Mouse (Mus musculus): Measurements from ENCODE around the gene Camk2n1. TPM values are rescaled to one million over a fixed set of nuclear protein-coding genes. Genes with fewer than 3 reads are reported as not detected.
"Not testable (repeated sequence)": the region's sequence is repeated elsewhere in the genome, so short reads cannot be mapped to it uniquely, and the experiment has no call there.

Gene Camk2n1
- polyA plus RNA-seq, 1 experiment from 2014 or later = 2.9 TPM

DNA sequence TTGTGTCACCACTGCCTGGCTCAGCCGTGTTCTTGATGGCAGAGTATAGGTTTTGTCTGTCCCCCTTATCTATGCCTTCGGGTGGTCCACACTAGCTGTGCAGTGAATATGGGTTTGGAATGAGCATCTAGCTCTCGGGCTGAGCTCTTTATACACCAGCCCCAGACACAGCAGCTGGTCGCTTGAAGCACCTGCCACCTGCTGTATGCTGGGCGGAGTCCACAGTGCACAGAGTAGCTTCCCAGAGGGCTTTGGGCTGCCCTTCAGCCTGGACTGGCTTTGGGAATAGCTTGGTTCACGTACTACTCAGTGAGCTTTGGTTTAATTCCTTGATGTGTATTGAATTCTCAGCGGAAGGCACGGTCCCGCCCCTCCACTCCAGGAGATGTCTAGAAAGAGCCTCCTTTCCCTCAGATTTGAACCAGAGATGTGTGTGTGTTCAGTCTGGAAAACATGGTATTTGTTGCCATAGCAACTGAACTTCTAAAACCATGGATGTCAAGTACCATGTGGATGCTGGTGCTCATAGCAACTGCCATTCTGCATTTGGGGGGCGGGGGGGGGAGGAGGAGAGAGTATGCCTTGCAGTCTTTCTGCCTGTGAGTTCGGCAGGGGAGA, 35.7 kb upstream of the Camk2n1 start:
- H3K27me3 ChIP-seq (ENCODE audit: control insufficient read depth, insufficient read depth, low read depth, low read length) = peaks cover 7% of the 10 kb centered on the region
- H3K4me1 ChIP-seq (replicated peaks; ENCODE audit: control insufficient read depth, insufficient read depth, low read length) = 0 out of 2 replicates have a peak, but pooled peaks cover 4% of the 10 kb centered on the region
- ATAC-seq (ENCODE audit: low read depth) = no peak
- no peak overlapping the region for H3K4me3 ChIP-seq (ENCODE audit: low read length)
- no peaks in the 10 kb centered on the region for H3K9me3 ChIP-seq (ENCODE audit: control insufficient read depth, low read length)
- WGBS = 39% methylated on average over 11 of the region's 11 CpGs
- no peaks in the 10 kb centered on the region for H3K36me3 ChIP-seq (ENCODE audit: control insufficient read depth, insufficient read depth, low read length)
- H3K27ac ChIP-seq (ENCODE audit: low read length) = no peak overlapping the region
- no peak overlapping the region for H3K9ac ChIP-seq (ENCODE audit: low read length)
- H3K4me2 ChIP-seq (ENCODE audit: low read depth, low read length) = no peak overlapping the region

DNA sequence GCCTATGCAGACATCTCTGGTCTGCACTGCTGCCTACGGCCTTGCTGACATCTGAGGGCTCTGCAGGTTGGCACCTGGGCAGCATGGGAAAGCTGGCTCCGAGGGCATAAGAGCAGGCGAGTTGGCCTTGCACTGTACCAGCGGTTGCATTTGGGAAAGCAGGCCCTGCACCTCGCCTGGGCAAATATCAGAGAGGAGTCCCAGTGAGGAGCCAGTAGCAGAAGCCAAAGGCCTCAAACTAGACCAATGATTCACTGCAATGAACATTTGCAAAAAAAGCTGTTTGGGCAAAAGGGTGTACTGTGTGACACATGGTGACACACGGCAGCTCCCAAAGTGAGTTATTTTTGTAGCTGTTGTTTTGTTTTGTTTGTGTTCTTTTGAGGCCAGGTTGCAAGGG, 29.1 kb upstream of the Camk2n1 start:
- Histone ChIP-seq H3K27ac (ENCODE audit: low read length) (no peak overlapping the region), H3K4me2 (ENCODE audit: low read depth, low read length) (no peak overlapping the region), H3K4me1 (replicated peaks; ENCODE audit: control insufficient read depth, insufficient read depth, low read length) (no peaks in the 10 kb centered on the region), H3K27me3 (ENCODE audit: control insufficient read depth, insufficient read depth, low read depth, low read length) (no peaks in the 10 kb centered on the region), H3K36me3 (ENCODE audit: control insufficient read depth, insufficient read depth, low read length) (no peaks in the 10 kb centered on the region), H3K4me3 (ENCODE audit: low read length) (no peak overlapping the region), H3K9ac (ENCODE audit: low read length) (no peak overlapping the region), H3K9me3 (ENCODE audit: control insufficient read depth, low read length) (no peaks in the 10 kb centered on the region)
- 81% methylated on average over 6 of the region's 6 CpGs for WGBS
- no peak for ATAC-seq (ENCODE audit: low read depth)

DNA sequence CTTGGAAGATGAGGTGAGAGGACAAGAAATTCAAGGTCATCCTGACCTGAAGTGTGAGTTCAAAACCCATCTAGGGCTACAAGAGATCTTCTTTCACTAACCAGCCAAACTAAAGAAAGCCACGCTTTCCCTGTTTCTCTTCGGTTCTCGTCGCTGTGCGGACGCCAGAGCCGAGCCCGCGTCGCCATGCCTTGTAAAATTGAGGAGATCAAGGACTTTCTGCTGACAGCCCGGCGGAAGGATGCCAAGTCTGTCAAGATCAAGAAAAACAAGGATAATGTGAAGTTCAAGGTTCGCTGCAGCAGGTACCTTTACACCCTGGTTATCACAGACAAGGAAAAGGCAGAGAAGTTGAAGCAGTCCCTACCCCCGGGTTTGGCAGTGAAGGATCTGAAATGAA, 28.5 kb upstream of the Camk2n1 start:
- H3K9me3 ChIP-seq (ENCODE audit: control insufficient read depth, low read length); H3K36me3 ChIP-seq (ENCODE audit: control insufficient read depth, insufficient read depth, low read length); H3K9ac ChIP-seq (ENCODE audit: low read length); H3K4me3 ChIP-seq (ENCODE audit: low read length); H3K4me1 ChIP-seq (replicated peaks; ENCODE audit: control insufficient read depth, insufficient read depth, low read length); H3K4me2 ChIP-seq (ENCODE audit: low read depth, low read length); H3K27ac ChIP-seq (ENCODE audit: low read length); ATAC-seq (ENCODE audit: low read depth); H3K27me3 ChIP-seq (ENCODE audit: control insufficient read depth, insufficient read depth, low read depth, low read length): not testable (repeated sequence)
- 86% methylated on average over 14 of the region's 14 CpGs for WGBS

DNA sequence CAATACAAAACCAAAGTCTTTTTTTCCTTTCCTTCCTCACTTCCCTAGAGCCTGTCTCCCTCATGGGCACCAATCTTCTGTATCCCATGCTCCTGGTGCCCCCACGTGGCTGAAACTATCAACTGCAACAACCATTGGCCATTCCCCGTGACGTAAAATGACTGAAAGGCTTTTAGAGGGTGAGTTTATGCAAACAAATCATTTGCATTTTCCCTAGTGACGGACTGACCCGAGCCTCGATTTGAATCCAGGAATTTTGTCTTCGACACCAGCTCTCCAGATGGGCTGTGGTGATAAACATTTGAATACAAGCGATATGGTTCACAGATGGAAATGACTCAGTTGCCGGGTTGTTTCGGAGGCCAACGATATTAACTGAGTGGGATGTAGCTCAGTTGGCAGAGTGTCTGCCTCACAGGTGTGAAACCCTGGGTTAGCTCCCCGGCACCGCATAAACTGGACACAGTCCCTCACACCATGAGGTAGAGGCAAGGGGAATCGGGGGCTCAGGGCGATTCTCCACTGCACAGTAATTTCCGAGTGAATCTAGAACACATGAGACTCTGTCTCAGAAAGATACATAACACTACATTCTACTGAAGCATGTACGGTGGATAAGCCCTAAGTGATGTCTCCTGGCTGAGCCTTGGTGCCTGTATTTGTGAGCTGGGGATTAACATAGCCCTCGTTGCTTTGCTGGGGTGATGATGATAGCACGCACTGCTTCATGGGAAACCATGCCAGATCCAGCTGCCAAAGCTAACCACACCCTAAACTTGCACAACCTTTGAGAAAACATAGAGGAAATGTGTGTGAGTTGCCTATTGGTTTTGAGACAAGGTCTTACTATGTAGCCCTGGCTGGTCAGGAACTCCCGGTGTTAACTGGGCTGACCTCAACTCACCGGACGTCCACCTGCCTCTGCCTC, 27.1 kb upstream of the Camk2n1 start:
- H3K4me3 ChIP-seq (ENCODE audit: low read length) = no peak overlapping the region
- H3K9ac ChIP-seq (ENCODE audit: low read length) = no peak overlapping the region
- H3K4me2 ChIP-seq (ENCODE audit: low read depth, low read length) = peak overlapping the region; percentile 26; the same call in 1 of the 2 replicates
- no peak for ATAC-seq (ENCODE audit: low read depth)
- H3K27ac ChIP-seq (ENCODE audit: low read length) = no peak overlapping the region
- no peaks in the 10 kb centered on the region for H3K27me3 ChIP-seq (ENCODE audit: control insufficient read depth, insufficient read depth, low read depth, low read length)
- no peaks in the 10 kb centered on the region for H3K9me3 ChIP-seq (ENCODE audit: control insufficient read depth, low read length)
- no peaks in the 10 kb centered on the region for H3K4me1 ChIP-seq (replicated peaks; ENCODE audit: control insufficient read depth, insufficient read depth, low read length)
- H3K36me3 ChIP-seq (ENCODE audit: control insufficient read depth, insufficient read depth, low read length) = no peaks in the 10 kb centered on the region
- 34% methylated on average over 22 of the region's 22 CpGs for WGBS

DNA sequence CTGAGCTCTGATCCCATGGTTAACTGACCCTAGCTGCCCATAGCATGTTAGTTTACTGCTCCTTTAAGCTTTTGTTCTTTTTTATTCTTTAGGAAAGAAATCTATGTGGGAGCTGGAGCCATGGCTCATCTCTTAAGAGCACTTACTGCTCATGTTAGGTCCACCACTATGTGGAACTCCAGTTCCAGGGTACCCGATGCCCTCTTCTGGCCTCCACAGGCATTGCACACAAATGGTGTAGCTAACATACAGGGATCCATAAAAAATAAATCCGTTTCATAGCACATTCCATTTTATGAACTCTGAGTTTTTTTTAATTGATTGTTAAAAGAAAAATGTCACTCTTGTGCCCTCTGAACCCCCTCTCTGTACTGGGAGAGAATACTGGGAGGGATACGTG, 24.3 kb upstream of the Camk2n1 start:
- H3K9ac ChIP-seq (ENCODE audit: low read length) = no peak overlapping the region
- WGBS = 42% methylated on average over 3 of the region's 3 CpGs

DNA sequence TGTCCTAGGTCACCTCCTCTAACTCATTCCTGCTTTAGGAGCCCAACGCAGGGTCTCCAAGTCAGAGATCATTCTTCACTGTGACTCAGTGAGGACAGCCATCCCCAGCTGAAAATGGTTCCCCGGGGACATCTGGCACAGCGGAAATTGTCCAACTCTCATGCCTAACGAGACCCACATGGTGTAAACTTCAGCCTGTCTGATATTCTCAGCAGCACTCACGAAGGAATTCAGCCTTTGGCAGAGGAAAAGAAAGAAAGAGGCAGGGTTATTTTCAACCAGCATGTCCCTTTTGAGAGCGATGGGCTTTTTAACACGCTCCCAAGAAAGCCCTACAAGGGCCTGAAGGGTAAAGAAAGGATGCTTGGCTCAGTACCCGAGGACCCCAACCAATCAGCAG, 22.8 kb upstream of the Camk2n1 start:
- peaks cover 10% of the 10 kb centered on the region for H3K4me1 ChIP-seq (replicated peaks; ENCODE audit: control insufficient read depth, insufficient read depth, low read length)
- no peak overlapping the region for H3K9ac ChIP-seq (ENCODE audit: low read length)
- no peak overlapping the region for H3K4me3 ChIP-seq (ENCODE audit: low read length)
- no peaks in the 10 kb centered on the region for H3K9me3 ChIP-seq (ENCODE audit: control insufficient read depth, low read length)
- H3K27me3 ChIP-seq (ENCODE audit: control insufficient read depth, insufficient read depth, low read depth, low read length) = no peaks in the 10 kb centered on the region
- H3K4me2 ChIP-seq (ENCODE audit: low read depth, low read length) = no peak overlapping the region
- ATAC-seq (ENCODE audit: low read depth) = peak; percentile 37
- 43% methylated on average over 8 of the region's 8 CpGs for WGBS
- H3K36me3 ChIP-seq (ENCODE audit: control insufficient read depth, insufficient read depth, low read length) = 0 out of 2 replicates have a peak, but pooled peaks cover 2% of the 10 kb centered on the region
- H3K27ac ChIP-seq (ENCODE audit: low read length) = peak overlapping the region; percentile 67; the same call in 1 of the 2 replicates

More for the DNA sequence above, 24.3 kb upstream of the Camk2n1 start:
- Histone ChIP-seq H3K4me3 (ENCODE audit: low read length) (no peak overlapping the region), H3K9me3 (ENCODE audit: control insufficient read depth, low read length) (no peaks in the 10 kb centered on the region), H3K36me3 (ENCODE audit: control insufficient read depth, insufficient read depth, low read length) (no peaks in the 10 kb centered on the region), H3K27me3 (ENCODE audit: control insufficient read depth, insufficient read depth, low read depth, low read length) (no peaks in the 10 kb centered on the region), H3K4me1 (replicated peaks; ENCODE audit: control insufficient read depth, insufficient read depth, low read length) (no peaks in the 10 kb centered on the region), H3K4me2 (ENCODE audit: low read depth, low read length) (no peak overlapping the region), H3K27ac (ENCODE audit: low read length) (no peak overlapping the region)
- ATAC-seq (ENCODE audit: low read depth) = no peak

DNA sequence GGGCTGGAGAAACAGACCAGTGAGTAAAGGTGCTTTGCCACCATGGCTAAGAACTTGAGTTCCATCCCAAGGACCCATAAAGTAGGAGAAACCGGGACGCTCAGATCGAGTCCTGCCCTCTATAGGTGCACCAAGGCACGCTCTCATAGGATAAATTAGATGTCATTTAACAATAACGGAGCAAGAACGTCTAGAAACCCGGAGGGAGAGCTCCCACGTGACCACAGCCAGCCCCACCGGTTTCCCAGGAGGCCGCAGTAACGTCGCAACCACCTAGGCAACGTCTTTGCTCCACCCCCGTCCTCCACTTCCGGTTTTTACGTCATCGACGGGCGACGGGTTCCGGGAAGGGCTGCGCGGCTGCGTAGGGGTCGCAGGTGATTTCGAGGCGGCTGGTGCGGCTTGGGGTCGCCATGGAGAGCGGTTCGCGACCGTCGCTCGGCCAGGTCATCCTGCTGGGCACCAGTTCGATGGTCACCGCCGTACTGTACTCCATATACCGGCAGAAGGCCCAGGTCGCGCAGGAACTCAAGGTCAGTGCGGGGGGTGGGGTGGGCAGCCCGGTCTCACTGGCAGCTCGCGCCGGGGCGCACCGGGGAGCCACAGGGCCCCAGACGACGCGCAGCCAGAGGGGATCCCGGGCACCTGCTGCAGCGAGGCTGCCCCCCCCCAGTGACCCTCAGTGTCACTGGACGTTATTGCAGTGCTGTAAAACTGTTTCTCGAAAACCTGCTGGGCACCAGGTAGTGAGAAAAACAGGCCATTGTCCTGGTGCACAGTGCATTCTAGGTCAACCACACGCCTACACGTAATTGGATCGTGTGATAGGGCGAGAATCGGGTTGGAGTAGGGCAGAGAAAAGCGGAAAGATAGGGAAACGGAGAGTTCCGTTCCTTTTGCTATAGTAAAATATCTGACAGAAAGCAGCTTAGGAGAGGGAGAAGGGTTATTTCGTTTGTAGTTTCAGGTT, 19.5 kb upstream of the Camk2n1 start, which contains the start of gene Mul1:
TSS of gene Mul1 (plus strand) at position 325 of the 970 bp plus-strand sequence.
- H3K27me3 ChIP-seq (ENCODE audit: control insufficient read depth, insufficient read depth, low read depth, low read length) = no peaks in the 10 kb centered on the region
- H3K9ac ChIP-seq (ENCODE audit: low read length) = peak within 1 kb of the TSS; percentile 92
- peak within 1 kb of the TSS; percentile 93 for H3K4me3 ChIP-seq (ENCODE audit: low read length)
- H3K4me1 ChIP-seq (replicated peaks; ENCODE audit: control insufficient read depth, insufficient read depth, low read length) = peaks cover 10% of the 10 kb centered on the region
- ATAC-seq (ENCODE audit: low read depth) = peak; percentile 93
- under 1% methylated on average over 64 of the region's 64 CpGs for WGBS
- H3K9me3 ChIP-seq (ENCODE audit: control insufficient read depth, low read length) = no peaks in the 10 kb centered on the region
- peak within 1 kb of the TSS; percentile 25; the same call in 1 of the 2 replicates for H3K27ac ChIP-seq (ENCODE audit: low read length)
- peak within 1 kb of the TSS; percentile 94 for H3K4me2 ChIP-seq (ENCODE audit: low read depth, low read length)
- peaks cover 13% of the 10 kb centered on the region; the same call in 1 of the 2 replicates for H3K36me3 ChIP-seq (ENCODE audit: control insufficient read depth, insufficient read depth, low read length)

DNA sequence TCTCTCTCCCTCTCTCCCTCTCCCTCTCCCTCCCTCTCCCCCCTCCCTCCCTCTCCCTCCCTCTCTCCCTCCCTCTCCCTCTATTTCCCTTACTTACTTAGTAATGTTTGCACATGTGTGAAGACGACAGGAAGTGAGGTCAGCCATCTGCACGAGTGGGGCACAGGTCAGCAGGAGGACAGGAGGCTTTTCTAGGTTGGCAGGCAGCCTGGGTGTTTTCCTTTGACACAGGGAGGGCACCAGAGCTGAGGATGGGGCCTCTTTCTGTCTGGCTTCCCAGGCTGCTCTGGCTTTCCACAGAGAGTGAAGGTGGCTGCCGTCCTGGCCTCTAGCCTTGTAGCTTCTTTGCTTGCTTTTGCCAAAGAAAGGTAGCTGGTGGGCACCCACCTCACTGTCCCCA, 14.1 kb upstream of the Camk2n1 start:
- Histone ChIP-seq H3K4me3 (ENCODE audit: low read length) (no peak overlapping the region), H3K9ac (ENCODE audit: low read length) (no peak overlapping the region), H3K36me3 (ENCODE audit: control insufficient read depth, insufficient read depth, low read length) (peaks cover 26% of the 10 kb centered on the region), H3K4me1 (replicated peaks; ENCODE audit: control insufficient read depth, insufficient read depth, low read length) (peaks cover 9% of the 10 kb centered on the region), H3K9me3 (ENCODE audit: control insufficient read depth, low read length) (no peaks in the 10 kb centered on the region), H3K27me3 (ENCODE audit: control insufficient read depth, insufficient read depth, low read depth, low read length) (no peaks in the 10 kb centered on the region), H3K27ac (ENCODE audit: low read length) (no peak overlapping the region), H3K4me2 (ENCODE audit: low read depth, low read length) (no peak overlapping the region)
- no peak for ATAC-seq (ENCODE audit: low read depth)
- WGBS = 32% methylated on average over 3 of the region's 3 CpGs

Data from lung, embryonic 16.5 days (tissue).